Mouse (Mus musculus) intestine, embryonic 14.5 days (tissue): ENCODE data around the gene Ift43. TPM values are rescaled to one million over a fixed set of nuclear protein-coding genes. Genes with fewer than 3 reads are reported as not detected.

ENCODE experiments used
- ATAC-seq: fragments of 200-750 bp; cut with Nextera tagmentation; replicated peaks from 2 replicates; pipeline ENCODE4 v1.8.0; 2017; ENCODE audit warnings: low read depth, moderate number of reproducible peaks, moderate TSS enrichment, moderate library complexity; ENCODE audit not compliant: low FRiP score, low TSS enrichment
- DNase-seq: peaks from one replicate; pipeline ENCODE4 v3.0.0-alpha.2; 2018; ENCODE audit warnings: low spot score
- H3K27ac ChIP-seq: fragments of 300-500 bp; sonication (generic); 2 replicates; pipeline ENCODE4 v1.5.1; 2014; ENCODE audit warnings: low read depth, mild to moderate bottlenecking, control low read depth
- H3K27me3 ChIP-seq: fragments of 300-500 bp; sonication (generic); replicated peaks from 2 replicates; pipeline ENCODE4 v1.6.1; 2014; ENCODE audit warnings: low read length, control low read depth; ENCODE audit not compliant: control insufficient read depth, insufficient read depth
- H3K36me3 ChIP-seq: fragments of 300-500 bp; sonication (generic); 2 replicates; pipeline ENCODE4 v1.6.1; 2014; ENCODE audit warnings: low read length, control low read depth; ENCODE audit not compliant: control insufficient read depth, insufficient read depth
- H3K4me1 ChIP-seq: fragments of 300-500 bp; sonication (generic); replicated peaks from 2 replicates; pipeline ENCODE4 v1.6.1; 2014; ENCODE audit warnings: low read length, control low read depth, mixed read lengths; ENCODE audit not compliant: control insufficient read depth, insufficient read depth
- H3K4me2 ChIP-seq: fragments of 300-500 bp; sonication (generic); 2 replicates; pipeline ENCODE4 v1.6.1; 2014; ENCODE audit warnings: low read length
- H3K4me3 ChIP-seq: fragments of 300-500 bp; sonication (generic); 2 replicates; pipeline ENCODE4 v1.5.1; 2014; ENCODE audit warnings: low read depth, low read length, control low read depth, mixed read lengths
- H3K9ac ChIP-seq: fragments of 300-500 bp; sonication (generic); 2 replicates; pipeline ENCODE4 v1.6.1; 2014; ENCODE audit warnings: mild to moderate bottlenecking, low read length
- H3K9me3 ChIP-seq: fragments of 300-500 bp; sonication (generic); 2 replicates; pipeline ENCODE4 v1.6.1; 2016; ENCODE audit warnings: low read length, control low read depth; ENCODE audit not compliant: control insufficient read depth
- WGBS: fragments of 180-500 bp; shearing (Covaris S2); extraction: QIAGEN DNeasy Blood & Tissue Kit; methylation state at CpG from one replicate; pipeline ENCODE4 v1.1.7; 2014; 5-methylcytosine and 5-hydroxymethylcytosine counted together
- polyA plus RNA-seq: library from polyadenylated mRNA; unstranded; fragments of >200 nt; fragmentation: Nextera tagmentation; extraction: Ambion mirVana; gene quantifications from 2 replicates; pipeline ENCODE4 v1.2.1, GENCODE M21; 2014

Gene Ift43
- polyA plus RNA-seq, 1 experiment from 2014 or later: 81.5 TPM

DNA sequence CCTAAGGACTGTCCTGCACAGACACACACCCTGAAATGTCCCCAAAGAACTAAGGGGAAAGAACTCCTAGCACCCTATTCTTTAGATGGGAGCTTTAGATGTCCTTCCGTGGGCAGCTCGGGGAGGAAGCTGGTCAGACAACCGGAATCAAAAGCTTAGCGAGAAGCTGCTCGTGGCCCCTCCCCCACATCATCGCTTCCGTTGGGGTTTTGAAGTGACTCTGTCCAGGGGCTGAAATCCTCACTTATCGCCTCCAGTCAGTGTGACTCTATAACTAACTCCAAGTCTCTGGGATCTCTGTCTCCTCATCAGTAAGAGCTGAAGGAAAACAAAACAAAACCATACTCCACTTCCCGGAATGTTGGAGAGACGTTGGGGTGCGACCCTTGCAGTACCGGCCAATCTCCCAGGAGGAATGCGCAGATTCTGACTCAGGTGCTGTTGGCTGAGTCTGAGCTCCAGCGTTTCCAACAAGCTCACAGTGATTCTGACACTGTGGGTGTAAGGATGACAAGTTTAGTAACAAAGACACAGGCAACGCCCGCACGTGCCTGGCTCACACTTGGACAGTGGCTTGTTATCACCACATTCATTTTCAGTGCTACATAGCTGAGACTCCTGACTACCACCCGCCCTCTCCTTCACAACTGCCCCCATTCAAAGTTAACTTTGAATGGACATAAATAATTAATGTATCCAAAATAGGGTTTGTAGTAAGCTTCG, 107.4 kb downstream of the Ift43 start:
- H3K4me2 ChIP-seq: no peak overlapping the region
- no peak for DNase-seq

DNA sequence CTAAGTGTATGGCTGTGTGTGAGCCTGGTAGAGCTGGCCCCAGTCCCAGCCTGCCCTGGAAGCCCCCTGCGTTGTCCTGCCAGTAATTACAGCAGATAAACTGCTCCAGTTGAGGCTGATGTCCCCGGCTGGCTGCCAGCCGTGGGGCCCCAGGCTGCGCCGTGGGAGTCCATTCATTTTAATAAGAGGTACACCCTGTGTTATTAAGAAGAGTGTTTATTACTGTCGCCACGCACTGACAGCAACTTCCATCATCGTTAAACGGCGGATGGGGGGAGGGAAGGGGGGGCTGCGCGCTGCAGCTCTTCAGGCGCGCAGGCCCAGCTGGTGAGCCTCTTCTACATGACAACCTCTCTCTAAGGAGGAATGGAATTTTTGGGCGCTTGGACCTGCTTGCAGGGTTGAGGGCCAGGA, 109.7 kb downstream of the Ift43 start:
- Histone ChIP-seq H3K36me3 (no peaks in the 10 kb centered on the region), H3K9me3 (no peaks in the 10 kb centered on the region), H3K4me3 (no peak overlapping the region), H3K27me3 (0 out of 2 replicates have a peak, but pooled peaks cover 7% of the 10 kb centered on the region), H3K4me1 (0 out of 2 replicates have a peak, but pooled peaks cover 6% of the 10 kb centered on the region), H3K27ac (no peak overlapping the region), H3K4me2 (peak overlapping the region; percentile 23), H3K9ac (no peak overlapping the region)
- 25% methylated on average over 15 of the region's 15 CpGs for WGBS
- ATAC-seq (peak; percentile 62; the same call in 1 of the 2 replicates), DNase-seq (no peak)

More for the DNA sequence above, 107.4 kb downstream of the Ift43 start:
- Histone ChIP-seq H3K36me3 (no peaks in the 10 kb centered on the region), H3K9me3 (no peaks in the 10 kb centered on the region), H3K9ac (no peak overlapping the region), H3K4me3 (no peak overlapping the region), H3K27me3 (0 out of 2 replicates have a peak, but pooled peaks cover 8% of the 10 kb centered on the region), H3K4me1 (0 out of 2 replicates have a peak, but pooled peaks cover 6% of the 10 kb centered on the region), H3K27ac (no peak overlapping the region)
- no peak for ATAC-seq
- 22% methylated on average over 19 of the region's 19 CpGs for WGBS

DNA sequence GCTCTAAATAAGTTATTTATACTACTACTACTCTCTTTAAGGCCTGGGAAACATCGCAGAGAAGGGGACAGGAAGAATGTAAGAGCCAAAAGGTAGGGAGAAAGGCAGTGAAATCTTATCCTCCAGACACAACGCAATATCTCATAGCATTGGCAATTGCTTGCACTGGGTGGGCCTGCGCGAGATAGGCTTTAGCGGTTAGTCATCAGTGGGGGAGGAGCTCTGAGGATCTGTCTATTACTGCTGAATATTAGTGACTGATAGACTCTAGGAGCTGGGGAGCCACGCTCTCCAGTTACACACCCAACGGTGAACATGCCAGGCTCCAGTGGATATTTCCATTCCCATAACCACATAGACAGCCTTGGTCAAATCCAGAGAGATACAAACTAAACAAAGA, 114.6 kb downstream of the Ift43 start:
- ATAC-seq: no peak
- Histone ChIP-seq H3K27ac (no peak overlapping the region), H3K4me2 (no peak overlapping the region), H3K27me3 (no peaks in the 10 kb centered on the region), H3K9ac (no peak overlapping the region), H3K4me3 (no peak overlapping the region), H3K9me3 (no peaks in the 10 kb centered on the region), H3K4me1 (0 out of 2 replicates have a peak, but pooled peaks cover 6% of the 10 kb centered on the region), H3K36me3 (no peaks in the 10 kb centered on the region)
- no peak for DNase-seq
- WGBS: 87% methylated on average over 7 of the region's 7 CpGs

DNA sequence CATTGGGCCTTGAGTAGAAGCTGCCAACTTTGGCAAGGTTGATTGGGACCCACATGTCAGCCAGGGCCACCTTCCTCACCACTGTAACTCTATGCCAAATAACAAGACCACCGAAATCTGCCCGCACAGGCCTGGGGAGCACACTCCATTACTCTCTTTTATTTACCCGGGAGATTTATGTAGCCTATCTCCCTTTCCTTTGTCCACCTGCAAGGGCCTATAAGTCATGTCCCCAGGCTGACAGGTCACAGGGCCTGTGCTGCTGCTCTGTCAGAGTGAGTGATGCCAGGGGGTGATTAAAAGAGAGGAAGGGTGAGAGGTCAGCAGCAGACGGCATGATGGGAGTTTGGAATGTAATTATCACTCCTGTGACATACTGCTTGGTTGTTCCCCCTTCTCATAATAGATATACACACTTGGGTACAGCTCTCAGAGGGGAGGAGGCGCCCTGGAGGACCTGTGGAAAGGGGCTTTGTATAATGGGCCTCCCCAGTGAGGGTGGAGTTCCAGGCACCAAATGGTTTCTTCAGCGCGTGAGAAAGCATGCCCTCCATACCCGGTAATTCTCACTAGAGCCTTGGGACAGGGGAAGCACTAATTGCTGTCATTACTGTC, 121.2 kb downstream of the Ift43 start:
- H3K36me3 ChIP-seq: no peaks in the 10 kb centered on the region
- H3K4me3 ChIP-seq: no peak overlapping the region
- ATAC-seq (no peak), DNase-seq (no peak)
- no peak overlapping the region for H3K4me2 ChIP-seq
- WGBS: 14% methylated on average over 8 of the region's 8 CpGs
- H3K9ac ChIP-seq: no peak overlapping the region
- no peak overlapping the region for H3K27ac ChIP-seq
- no peaks in the 10 kb centered on the region for H3K27me3 ChIP-seq
- no peaks in the 10 kb centered on the region for H3K4me1 ChIP-seq
- no peaks in the 10 kb centered on the region for H3K9me3 ChIP-seq

DNA sequence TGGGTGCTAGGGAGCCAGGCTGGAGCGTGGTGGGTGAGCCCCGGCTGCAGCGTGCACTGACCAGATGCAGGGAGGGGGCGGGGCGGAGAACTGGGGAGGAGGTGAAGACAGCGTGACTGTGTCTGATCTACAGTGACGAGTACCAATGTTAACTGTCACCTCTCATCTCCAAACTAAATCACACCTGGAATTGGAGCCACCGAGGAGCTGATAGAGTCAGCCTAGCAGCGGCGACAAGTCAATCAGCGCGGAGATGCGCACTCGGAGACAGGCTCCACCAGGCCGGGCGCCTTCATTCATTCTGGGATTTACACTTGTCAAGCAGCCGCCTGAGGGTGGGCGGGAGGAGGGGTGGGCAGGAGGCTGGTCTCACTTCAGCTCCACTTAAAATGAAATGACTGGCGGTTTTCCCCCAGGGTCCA, 128.8 kb downstream of the Ift43 start:
- DNase-seq (no peak), ATAC-seq (no peak)
- Histone ChIP-seq H3K36me3 (no peaks in the 10 kb centered on the region), H3K4me2 (no peak overlapping the region), H3K4me3 (no peak overlapping the region), H3K9me3 (no peaks in the 10 kb centered on the region), H3K27me3 (peaks cover 65% of the 10 kb centered on the region), H3K4me1 (no peaks in the 10 kb centered on the region), H3K27ac (no peak overlapping the region), H3K9ac (no peak overlapping the region)
- WGBS: 2% methylated on average over 19 of the region's 19 CpGs

Other genes starting within 250 kb of the Ift43 start
- gene Tgfb3, start 3.5 kb upstream of the Ift43 start, polyA plus RNA-seq: 22.0 and 22.1 TPM in 2 replicates
- gene Gpatch2l, start 159.3 kb downstream of the Ift43 start, polyA plus RNA-seq: 14.3 and 16.7 TPM in 2 replicates